Mouse (Mus musculus): ENCODE data around the gene Polr2b. TPM values are rescaled to one million over a fixed set of nuclear protein-coding genes. Genes with fewer than 3 reads are reported as not detected.

Polr2b gene
- total RNA-seq, 2 experiments from 2014 or later = 43.0 to 47.6 TPM

DNA sequence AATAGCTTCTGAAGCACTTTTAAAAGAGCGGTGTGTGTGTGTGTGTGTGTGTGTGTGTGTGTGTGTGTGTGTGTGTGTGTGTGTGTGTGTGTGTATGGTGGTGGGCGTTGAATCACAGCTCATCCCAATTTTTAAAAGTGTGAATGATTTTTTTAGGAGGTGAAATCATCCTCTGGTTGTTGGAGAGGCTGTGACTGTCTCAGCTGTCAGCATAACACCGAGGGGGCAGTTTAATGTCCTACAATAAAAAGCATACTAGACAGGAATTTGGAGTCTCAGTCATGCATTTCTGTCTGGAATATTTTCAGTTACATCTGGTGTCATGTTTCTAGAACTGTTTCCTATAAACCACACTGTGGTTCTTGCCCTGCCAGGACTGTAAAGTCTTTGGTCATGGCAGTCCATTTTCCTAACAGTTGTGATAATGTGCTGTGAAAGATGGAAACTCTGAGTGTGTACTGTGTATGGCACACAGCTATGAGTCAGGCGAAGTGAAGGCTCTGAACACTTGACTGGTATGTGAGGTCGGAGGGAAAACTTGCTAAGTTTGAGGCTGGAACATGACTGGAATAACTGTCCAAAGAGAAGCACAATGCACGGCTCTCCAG, 8.5 kb upstream of the Polr2b start:
- DNase-seq (ENCODE audit: extremely low spot score in 1 of 2, low spot score in 2 of 2) = no peak
- H3K4me3 ChIP-seq = no peak overlapping the region
- intact Hi-C loops (cut with DNase I) = no loop called here

DNA sequence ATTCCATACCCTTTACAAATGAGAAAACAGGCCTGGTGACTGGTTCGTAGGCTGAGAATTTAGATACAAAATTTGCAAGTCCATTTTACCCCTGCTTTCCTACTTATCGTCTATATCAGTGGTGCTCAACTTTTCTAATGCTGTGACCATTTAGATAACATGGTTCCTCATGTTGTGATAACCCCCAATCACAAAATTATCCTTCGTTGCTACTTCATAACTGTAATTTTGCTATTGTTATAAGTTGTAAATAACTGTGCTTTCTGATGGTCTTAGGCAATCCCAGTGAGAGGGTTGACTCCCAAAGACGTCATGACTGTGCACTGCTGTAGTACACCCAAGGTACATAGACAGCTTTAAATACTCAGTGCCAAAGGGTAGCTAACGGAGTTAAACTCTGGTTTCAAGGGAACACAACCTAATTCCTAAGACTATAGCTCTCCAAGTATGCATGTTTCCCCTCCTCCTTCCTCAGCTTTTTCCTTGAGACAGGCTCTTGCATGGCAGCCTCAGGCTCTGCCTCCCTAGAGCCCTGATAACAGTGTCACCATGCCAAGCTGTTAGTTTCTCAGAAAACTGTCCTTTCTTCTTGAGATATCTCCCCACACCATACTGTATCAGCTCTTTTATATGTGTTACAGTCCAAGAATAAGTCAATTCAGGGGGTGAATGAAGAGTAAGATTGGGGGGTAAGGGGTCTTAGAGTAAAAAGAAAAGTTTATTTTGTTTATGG, 2.0 kb upstream of the Polr2b start:
- peak overlapping the region; percentile 86 for H3K4me3 ChIP-seq
- TF ChIP-seq CTCF (IDR thresholded peaks at IDR 0.05) = no peak
- no peak for DNase-seq (ENCODE audit: extremely low spot score in 1 of 2, low spot score in 2 of 2)
- H3K27ac ChIP-seq = no peak overlapping the region
- intact Hi-C loops (cut with DNase I) = no loop called here

More for the DNA sequence above, 8.5 kb upstream of the Polr2b start:
- TF ChIP-seq CTCF (IDR thresholded peaks at IDR 0.05) = no peak
- no peak overlapping the region for H3K27ac ChIP-seq

DNA sequence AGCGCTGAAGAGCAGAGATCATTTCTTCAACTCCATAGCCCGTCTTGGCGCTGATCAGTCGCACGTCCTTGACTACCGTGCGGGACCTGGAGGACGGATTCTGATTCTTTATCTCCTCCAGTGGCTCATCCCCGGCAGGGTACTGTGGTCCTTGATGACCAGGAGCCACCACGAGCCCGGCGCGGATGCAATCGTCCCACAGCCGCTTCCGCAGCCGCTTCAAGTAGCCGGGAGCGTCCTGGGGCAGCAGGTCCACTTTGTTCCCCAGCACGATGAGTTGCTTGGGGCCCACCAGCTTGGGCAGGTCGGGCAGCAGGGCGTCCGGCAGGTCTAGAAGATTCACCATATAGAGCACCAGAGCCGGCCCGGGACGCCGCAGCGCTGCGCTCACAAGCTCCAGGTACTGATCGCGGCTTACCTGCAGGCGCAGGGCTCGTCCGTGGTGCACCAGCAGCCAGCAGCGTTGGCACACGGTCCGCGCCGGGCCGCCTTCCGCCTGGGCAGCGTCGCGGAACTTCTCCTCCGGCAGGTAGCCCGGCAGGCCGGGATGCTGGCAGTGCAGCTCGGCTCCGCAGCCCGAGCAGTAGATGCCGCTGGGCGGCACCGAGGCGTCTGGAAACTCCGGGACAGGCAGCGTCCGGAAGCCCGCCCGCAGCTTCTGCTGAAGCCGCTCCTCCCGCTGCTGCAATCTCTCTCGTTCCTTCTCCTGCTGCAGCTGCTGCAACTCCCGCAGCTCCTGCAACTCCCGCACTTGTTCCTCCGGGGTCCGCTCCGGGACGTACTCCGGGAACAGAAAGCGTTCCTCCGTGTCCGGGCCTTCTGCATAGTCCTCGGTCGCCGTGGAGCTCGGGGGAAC, 668 bp upstream of the Polr2b start:
- intact Hi-C loops (cut with DNase I) = no loop called here
- H3K27ac ChIP-seq = peak overlapping the region; percentile 74
- peak; percentile 14 to 39 for DNase-seq (ENCODE audit: extremely low spot score in 1 of 2, low spot score in 2 of 2)

DNA sequence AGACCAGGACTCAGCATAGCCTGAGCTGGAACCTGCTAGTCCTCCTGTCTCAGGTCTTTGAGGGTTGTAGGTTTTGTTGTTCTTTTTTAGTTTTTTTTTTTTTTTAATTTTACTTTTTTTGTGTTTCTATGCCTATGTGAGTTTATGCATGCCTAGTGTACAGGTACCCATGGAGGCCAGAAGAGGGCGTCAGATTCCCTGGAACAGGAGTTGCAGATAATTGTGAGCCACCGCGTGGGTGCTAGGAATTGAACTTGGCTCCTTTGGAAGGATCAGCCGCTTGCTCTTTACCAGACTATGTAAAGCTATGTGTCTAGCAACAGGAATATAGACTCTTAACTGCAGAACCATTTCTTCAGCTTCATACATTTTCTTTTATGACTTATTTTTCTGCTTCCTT, 4.3 kb downstream of the Polr2b start:
- no peak overlapping the region for H3K4me3 ChIP-seq
- DNase-seq (ENCODE audit: extremely low spot score in 1 of 2, low spot score in 2 of 2) = no peak
- no peak for TF ChIP-seq CTCF (IDR thresholded peaks at IDR 0.05)
- H3K27ac ChIP-seq = no peak overlapping the region
- intact Hi-C loops (cut with DNase I) = no loop called here

More for the DNA sequence above, 668 bp upstream of the Polr2b start:
- peak overlapping the region; percentile 86 for H3K4me3 ChIP-seq
- no peak for TF ChIP-seq CTCF (IDR thresholded peaks at IDR 0.05)

DNA sequence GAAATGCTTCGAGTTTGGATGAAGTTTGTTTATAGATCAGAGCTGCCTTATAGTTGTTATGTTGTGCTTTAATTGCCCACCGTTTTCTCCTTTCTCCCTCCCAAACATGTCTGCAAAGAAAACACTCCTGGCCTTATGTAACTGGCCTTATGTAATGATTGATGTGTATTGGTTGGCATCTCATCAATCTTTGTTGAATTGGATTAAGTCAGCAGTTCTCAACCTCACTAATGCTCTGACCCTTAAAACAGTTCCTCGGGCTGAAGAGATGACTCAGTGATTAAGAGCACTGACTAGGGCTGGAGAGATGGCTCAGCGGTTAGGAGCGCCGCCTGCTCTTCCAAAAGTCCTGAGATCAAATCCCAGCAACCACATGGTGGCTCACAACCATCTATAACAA, 5.0 kb downstream of the Polr2b start:
- TF ChIP-seq CTCF (IDR thresholded peaks at IDR 0.05) = no peak
- intact Hi-C loops (cut with DNase I) = no loop called here
- no peak overlapping the region for H3K4me3 ChIP-seq
- DNase-seq (ENCODE audit: extremely low spot score in 1 of 2, low spot score in 2 of 2) = no peak
- no peak overlapping the region for H3K27ac ChIP-seq

DNA sequence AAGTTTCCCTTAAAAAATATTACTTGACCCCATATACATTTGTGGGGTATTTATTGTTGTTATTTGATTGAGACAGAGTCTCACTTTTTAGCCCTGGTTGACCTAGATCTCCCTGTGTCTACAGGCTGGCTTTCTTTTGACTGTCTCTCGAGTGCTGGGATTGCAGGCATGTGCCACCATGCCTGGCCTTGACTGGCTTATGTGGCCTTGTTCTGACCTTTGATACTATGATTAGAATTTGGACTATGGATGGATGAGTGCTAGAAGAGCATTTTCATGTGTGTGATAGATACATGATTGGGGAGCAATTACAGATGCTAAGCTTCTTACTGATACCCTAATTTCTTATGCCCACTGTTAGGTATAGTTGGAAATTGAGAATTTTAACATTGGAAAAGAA, 15.0 kb downstream of the Polr2b start:
- no peak for DNase-seq (ENCODE audit: extremely low spot score in 1 of 2, low spot score in 2 of 2)
- TF ChIP-seq CTCF (IDR thresholded peaks at IDR 0.05) = no peak
- intact Hi-C loops (cut with DNase I) = no loop called here
- no peak overlapping the region for H3K27ac ChIP-seq
- H3K4me3 ChIP-seq = no peak overlapping the region

DNA sequence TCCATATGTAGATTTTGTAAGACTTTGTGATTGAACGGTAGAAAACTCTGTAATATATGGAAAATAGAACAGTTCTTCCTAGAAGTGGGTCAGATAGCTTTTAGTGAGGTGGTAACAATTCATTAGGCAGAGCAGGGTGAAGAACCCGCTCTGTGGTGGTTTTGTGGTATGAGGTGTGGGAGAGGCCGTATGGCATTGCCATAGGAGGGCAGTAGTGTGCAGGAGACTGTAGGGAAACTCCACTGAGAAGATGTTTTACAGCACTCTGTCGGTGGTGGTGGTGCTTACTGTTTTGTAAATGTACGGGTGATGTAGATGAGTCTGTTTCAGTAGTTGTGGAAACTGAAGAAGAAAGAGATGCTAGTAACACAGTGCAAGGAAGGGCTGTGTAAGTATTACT, 20.2 kb downstream of the Polr2b start:
- intact Hi-C loops (cut with DNase I) = no loop called here

DNA sequence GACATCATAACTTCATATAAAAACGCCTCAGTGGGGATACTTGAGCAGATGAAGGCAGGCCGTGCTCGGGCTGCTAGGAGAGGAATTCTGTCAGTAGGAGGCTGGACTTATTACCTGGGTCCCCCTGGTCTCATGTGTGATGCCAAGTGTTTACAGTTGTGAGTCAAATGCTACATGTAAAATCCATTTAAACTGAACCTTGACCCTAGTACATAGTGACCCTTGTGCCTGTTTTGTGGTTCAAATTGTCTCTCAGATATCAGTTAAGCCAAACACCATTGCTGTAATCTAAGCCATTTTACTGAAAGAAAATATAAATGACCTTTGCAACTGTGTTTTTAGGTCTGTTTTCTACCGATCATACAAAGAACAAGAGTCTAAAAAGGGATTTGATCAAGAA, 30.1 kb downstream of the Polr2b start:
- intact Hi-C loops (cut with DNase I) = no loop called here
- no peak for DNase-seq (ENCODE audit: extremely low spot score in 1 of 2, low spot score in 2 of 2)
- Histone ChIP-seq H3K27ac (no peak overlapping the region), H3K4me3 (no peak overlapping the region)
- TF ChIP-seq CTCF (IDR thresholded peaks at IDR 0.05) = no peak

More for the DNA sequence above, 20.2 kb downstream of the Polr2b start:
- TF ChIP-seq CTCF (IDR thresholded peaks at IDR 0.05) = peak; percentile 16
- Histone ChIP-seq H3K4me3 (no peak overlapping the region), H3K27ac (no peak overlapping the region)
- DNase-seq (ENCODE audit: extremely low spot score in 1 of 2, low spot score in 2 of 2) = no peak

DNA sequence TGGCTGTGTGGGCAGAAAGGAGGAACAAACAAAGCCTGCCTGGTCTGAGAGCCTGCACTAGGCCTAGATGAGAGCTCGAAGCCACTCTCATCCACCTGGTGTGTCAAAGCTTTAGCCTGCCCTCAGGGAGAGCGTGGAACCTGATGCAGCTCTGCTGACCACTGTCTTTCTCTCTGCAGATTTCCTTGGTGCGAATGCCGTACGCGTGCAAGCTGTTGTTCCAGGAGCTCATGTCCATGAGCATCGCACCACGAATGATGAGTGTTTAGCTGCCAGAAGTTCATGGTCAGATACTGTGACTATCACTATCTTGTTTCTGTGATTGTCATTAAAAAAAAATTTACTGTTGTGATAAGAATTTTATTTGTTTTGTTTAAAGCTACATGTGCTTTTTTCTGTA, 39.0 kb downstream of the Polr2b start:
- intact Hi-C loops (cut with DNase I) = no loop called here
- DNase-seq (ENCODE audit: extremely low spot score in 1 of 2, low spot score in 2 of 2) = no peak
- H3K27ac ChIP-seq = no peak overlapping the region
- no peak overlapping the region for H3K4me3 ChIP-seq
- no peak for TF ChIP-seq CTCF (IDR thresholded peaks at IDR 0.05)

DNA sequence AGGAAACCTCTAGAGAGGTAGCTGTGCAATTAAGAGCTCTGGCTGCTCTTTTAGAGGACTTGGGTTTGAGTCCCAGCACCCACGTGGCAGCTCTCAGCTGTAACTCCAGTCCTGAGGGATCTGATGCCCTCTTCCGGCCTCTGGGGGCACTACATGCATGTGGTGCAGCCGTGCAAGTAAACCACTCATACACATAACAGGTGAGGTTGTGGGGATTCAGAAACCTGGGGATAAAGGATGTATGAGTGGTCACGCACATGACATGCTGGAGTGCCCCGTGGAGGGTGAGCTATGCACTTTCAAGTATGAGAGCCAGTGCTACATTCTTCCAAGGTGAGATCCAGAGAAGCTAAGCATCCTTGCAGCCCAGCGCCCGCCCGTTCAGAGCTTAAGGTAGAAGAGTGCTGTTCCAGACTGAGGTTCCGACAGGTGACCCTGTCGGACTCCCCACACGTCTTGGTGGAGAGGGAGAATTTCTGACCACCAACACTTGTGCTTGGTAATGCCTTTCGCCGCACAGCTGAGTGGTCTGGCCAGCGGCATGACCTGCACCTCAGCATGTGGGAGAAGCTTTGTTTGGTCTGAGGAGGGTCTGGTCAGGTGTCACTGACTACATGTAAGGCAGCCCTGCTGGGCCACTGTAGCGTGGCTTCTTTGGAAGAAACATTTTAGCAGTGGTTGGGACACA, 40.2 kb downstream of the Polr2b start:
- intact Hi-C loops (cut with DNase I) = loop anchor here (5.0 kb wide), 1 partner anchor 57 kb away; the partner anchor contains the start of gene Igfbp7
- DNase-seq (ENCODE audit: extremely low spot score in 1 of 2, low spot score in 2 of 2) = no peak
- no peak overlapping the region for H3K4me3 ChIP-seq
- no peak; the same call in 1 of the 2 replicates for TF ChIP-seq CTCF (IDR thresholded peaks at IDR 0.05)
- H3K27ac ChIP-seq = no peak overlapping the region

DNA sequence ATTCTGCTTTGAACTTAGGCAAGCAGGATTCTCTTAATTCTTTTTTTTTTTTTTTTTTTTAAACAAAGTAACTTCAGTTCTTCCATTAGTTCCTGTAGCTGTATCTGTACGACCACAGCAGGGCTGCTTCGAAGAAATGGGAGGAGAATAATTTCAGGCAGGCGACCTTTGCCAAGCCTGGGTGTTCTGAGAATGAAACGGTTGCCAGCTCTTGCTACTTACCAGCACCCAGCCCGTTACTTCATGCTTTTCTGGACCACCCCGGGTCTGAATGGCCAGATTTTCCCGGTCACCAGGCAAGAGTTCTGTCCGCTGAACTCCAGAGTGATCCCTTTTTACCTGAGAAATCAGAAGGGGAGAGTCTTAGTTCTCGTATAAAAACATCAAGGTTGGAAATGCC, 41.7 kb downstream of the Polr2b start:
- H3K27ac ChIP-seq = no peak overlapping the region
- DNase-seq (ENCODE audit: extremely low spot score in 1 of 2, low spot score in 2 of 2) = no peak
- intact Hi-C loops (cut with DNase I) = loop anchor here (5.0 kb wide), 1 partner anchor 56 kb away; the partner anchor contains the start of gene Igfbp7
- no peak for TF ChIP-seq CTCF (IDR thresholded peaks at IDR 0.05)
- no peak overlapping the region for H3K4me3 ChIP-seq
